Mouse (Mus musculus) lung, postnatal 0 days (tissue): ENCODE measurements around the gene Ltbp1.

Experiments used
- CTCF ChIP-seq: IDR thresholded peaks from 2 replicates; pipeline ENCODE4 v1.5.1; 2016; ENCODE audit warnings: antibody characterized with exemption, mild to moderate bottlenecking
- EP300 ChIP-seq: IDR thresholded peaks from 2 replicates; pipeline ENCODE4 v1.6.1; 2016; ENCODE audit warnings: antibody characterized with exemption, mild to moderate bottlenecking, control low read depth

GRCm38 (mm10) chr17:75305714-75306113 is 300.3 kb downstream of the Ltbp1 start:
- TF ChIP-seq CTCF (no peak), EP300 (no peak)
